Mouse (Mus musculus) ovary, adult 10 weeks (tissue): Measurements from ENCODE around the gene Tedc2. TPM values are rescaled to one million over a fixed set of nuclear protein-coding genes. Genes with fewer than 3 reads are reported as not detected.

Source experiments
- polyA plus RNA-seq: library from polyadenylated mRNA; stranded (reverse); fragments of 350-450 nt; fragmentation: Illumina TruSeq; extraction: RNeasy Lipid Tissue Mini Kit (QIAGEN cat#74804); gene quantifications from one replicate; pipeline ENCODE4 v1.2.3, GENCODE M21; 2014

Gene Tedc2
- 4.7 TPM for polyA plus RNA-seq

DNA sequence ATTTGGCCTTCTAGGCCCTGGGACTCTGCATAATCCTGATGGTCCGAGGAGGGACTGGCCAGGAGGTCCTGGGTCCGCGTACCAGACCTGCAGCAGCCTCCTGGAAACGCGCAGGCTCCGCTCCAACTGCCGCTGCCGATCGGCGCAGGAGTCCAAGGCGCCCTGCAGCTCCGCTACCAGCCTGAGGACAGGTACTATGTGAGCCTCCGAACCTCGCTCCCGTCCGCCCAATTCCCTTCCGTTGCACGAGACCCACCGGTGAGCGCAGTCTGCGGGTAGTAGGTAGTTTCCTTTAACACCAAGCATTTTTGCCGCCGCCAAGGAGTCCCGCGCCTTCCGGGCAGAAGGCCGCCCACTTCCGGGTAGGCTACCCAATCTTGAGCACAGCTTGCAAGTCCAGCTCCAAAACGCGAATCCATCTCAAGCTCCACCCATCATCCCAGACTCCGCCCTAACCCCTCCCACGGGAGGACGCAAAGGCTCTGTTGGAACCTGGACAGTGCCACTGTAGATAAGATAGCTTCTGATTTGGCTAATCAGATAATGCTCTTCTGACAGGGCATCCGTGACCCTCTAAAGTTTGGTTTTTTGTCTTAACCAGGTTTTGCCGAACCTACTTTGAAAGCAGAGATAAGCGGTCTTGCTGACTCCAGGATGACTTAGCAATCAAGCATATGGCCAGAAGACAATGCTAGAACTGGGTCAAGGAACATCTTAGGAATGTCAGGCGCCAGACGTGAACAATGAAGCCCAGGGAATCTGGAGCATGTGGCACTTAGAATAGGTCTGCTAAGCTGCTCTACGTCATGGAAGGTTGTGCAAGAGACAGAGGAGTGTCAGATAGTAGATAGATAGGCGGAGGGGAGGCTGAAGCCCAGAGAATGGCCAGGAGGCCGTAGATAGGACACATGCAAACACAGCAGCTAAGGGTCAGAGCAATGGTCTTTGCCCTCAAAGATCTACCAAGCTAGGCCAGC, at the start of gene Tedc2:
Gene Tedc2 (minus strand): TSS at position 417 of the 977 bp plus-strand sequence.

GRCm38 (mm10) chr17:24251320-24252069, 30.8 kb upstream of the Tedc2 start, which contains the start of gene Ccnf:
Ccnf (minus strand) TSS chr17:24251484.

DNA sequence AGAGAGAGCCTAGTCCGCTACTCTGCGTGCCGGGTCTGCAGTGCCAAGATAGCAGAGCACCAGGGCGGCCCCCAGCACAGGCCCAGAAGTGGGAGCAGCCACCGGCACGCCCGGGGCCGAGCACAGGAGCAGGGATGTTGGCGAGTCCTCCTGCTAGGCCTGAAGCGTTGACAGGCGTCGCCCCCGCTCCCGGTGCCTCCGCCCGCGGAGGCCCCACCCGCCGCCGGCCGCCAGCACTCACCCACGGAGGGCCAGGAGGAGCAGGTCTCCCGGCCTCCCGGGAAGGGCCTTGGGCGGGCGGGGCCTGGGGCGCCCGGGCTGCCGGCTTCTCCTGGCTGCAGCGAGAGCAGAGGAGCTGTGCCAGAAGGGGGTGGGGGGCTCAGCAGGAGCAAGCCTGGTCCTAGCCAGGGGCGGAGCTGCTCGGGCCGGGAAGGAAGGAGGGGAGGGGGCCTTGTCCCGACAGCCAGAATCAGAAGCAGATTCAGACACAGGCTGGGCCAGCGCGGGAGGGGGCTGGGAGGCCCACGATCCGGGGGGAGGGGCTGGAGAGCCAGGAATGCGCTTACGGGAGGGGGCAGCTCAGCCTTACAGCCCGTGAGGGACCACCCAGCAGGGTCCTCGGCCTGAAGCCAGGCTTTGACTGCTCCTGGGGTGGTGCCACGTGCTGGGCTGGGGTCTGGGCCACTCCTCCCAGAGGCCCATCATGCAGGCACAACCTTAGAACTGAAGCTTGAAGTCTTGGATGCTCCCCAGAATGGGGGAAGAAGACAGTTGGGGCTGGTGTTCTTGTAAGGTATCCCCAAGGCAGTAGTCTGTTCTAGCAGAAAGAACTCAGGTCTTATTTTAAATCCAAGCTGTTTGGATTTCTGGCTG, 11.4 kb downstream of the Tedc2 start, which contains the start of gene Ntn3:
Gene Ntn3 (minus strand): TSS at position 489 of the 873 bp plus-strand sequence.

GRCm38 (mm10) chr17:24205284-24205888, 15.3 kb downstream of the Tedc2 start, which contains the start of gene Tbc1d24:
Tbc1d24 (minus strand) TSS chr17:24205562.

GRCm38 (mm10) chr17:24169317-24170065, 51.2 kb downstream of the Tedc2 start, which contains the start of gene Atp6v0c:
Atp6v0c (minus strand) TSS chr17:24169702.

Other genes starting within 250 kb of the Tedc2 start
- 0.43 TPM for gene Prss30, start 240.3 kb downstream of the Tedc2 start, polyA plus RNA-seq
- not detected for gene Prss22, start 222.8 kb downstream of the Tedc2 start, polyA plus RNA-seq
- gene Prss27, start 182.7 kb downstream of the Tedc2 start, polyA plus RNA-seq: not detected
- gene Kctd5, start 147.4 kb downstream of the Tedc2 start, polyA plus RNA-seq: 64.0 TPM
- 52.1 TPM for gene Pdpk1, start 69.9 kb downstream of the Tedc2 start, polyA plus RNA-seq
- not detected for gene Amdhd2, start 57.1 kb downstream of the Tedc2 start, polyA plus RNA-seq
- 42.9 TPM for gene Atp6v0c, start 51.1 kb downstream of the Tedc2 start, polyA plus RNA-seq
- 18.2 TPM for gene Tbc1d24, start 15.3 kb downstream of the Tedc2 start, polyA plus RNA-seq
- gene Ntn3, start 11.3 kb downstream of the Tedc2 start, polyA plus RNA-seq: 0.48 TPM
- 5.2 TPM for gene Ccnf, start 30.6 kb upstream of the Tedc2 start, polyA plus RNA-seq
- gene Abca17, start 130.2 kb upstream of the Tedc2 start, polyA plus RNA-seq: not detected
- 1.7 TPM for gene Abca3, start 131.1 kb upstream of the Tedc2 start, polyA plus RNA-seq
- 81.8 TPM for gene Rnps1, start 193.7 kb upstream of the Tedc2 start, polyA plus RNA-seq
- 15.1 TPM for gene Eci1, start 205.8 kb upstream of the Tedc2 start, polyA plus RNA-seq
- not detected for gene Dnase1l2, start 222.3 kb upstream of the Tedc2 start, polyA plus RNA-seq
- gene E4f1, start 249.5 kb upstream of the Tedc2 start, polyA plus RNA-seq: 0.46 TPM
- gene Pgp, start 249.5 kb upstream of the Tedc2 start, polyA plus RNA-seq: 29.5 TPM